Mouse (Mus musculus) splenic B cell, adult 2 months (primary cell): ENCODE data around the gene Fbxo42.

ENCODE experiments used
- DNase-seq: peaks from one replicate; pipeline ENCODE4 v3.0.0-alpha.2; 2011; ENCODE audit warnings: low read depth, low spot score
- H3K27me3 ChIP-seq: 2 replicates; pipeline ENCODE4 v1.6.1; 2012; ENCODE audit warnings: mild to moderate bottlenecking, low read length, moderate library complexity, mixed read lengths; ENCODE audit not compliant: control insufficient read depth, poor library complexity, insufficient read depth, severe bottlenecking
- H3K36me3 ChIP-seq: 2 replicates; pipeline ENCODE4 v1.6.1; 2012; ENCODE audit warnings: mild to moderate bottlenecking, low read length, moderate library complexity, mixed read lengths; ENCODE audit not compliant: control insufficient read depth, poor library complexity, insufficient read depth, severe bottlenecking

The Fbxo42 gene

DNA sequence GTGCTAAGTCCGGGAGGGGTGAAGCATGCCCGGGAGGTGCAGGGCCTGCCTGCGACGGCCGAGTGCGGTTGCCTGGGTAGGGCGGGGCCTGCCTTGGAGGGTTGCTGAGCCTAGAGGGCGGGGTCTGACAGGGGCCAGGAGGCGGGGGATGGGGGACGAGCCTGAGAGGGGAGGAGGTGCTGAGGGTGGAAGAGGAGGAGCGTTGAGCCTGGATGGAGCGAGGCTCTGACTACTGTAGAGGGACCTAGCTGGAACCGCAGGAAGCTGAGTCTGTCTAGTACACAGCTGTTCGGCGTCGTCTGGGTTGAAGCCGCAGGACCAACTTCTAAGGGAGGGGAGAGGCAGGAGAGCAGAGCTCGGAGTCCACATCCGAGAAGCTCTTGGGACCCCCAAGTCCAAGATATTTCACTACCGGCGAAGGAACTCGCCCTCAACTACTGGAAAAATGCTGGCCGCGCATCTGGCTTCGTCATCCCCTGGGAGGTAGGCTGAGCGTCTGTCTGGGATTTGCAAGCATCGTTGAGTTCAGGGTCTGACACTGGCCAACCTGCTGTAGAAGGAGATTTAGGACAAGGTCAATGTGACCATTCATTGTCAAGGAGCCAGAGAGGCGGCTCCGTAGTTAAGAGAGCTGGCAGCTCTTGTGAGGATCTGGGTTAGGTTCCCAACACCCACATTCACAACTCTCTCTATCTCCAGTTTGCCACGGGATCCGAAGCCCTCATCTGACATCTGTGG is 91.8 kb downstream of the Fbxo42 start, which contains the start of gene Arhgef19:
Gene Arhgef19, plus strand, starts transcription at position 112 of the 738 bp plus-strand sequence.
- Histone ChIP-seq H3K36me3 (no peaks in the 10 kb centered on the region), H3K27me3 (peaks cover 8% of the 10 kb centered on the region)
- DNase-seq = peak; percentile 82

DNA sequence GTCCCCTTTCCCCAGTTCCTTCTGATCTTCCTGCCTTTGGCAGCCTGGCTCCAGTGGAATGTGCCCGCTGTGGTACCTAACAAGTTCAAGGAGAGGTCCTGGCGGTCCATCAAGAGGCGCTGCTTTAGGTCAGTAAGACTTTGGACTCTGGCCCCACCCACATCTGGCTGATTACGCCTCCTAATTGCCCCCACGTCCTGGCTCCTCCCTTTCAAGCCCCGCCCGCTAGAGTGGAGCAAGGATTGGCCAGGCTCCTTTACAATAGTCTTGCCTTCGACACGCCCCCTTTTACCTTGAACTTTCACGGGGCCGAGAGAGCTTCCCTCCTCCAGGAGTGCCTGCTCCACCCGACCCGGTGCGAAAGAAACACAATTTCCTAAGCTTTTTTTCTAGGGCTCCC is 92.9 kb downstream of the Fbxo42 start:
- Histone ChIP-seq H3K27me3 (peaks cover 8% of the 10 kb centered on the region), H3K36me3 (no peaks in the 10 kb centered on the region)
- peak; percentile 31 for DNase-seq

DNA sequence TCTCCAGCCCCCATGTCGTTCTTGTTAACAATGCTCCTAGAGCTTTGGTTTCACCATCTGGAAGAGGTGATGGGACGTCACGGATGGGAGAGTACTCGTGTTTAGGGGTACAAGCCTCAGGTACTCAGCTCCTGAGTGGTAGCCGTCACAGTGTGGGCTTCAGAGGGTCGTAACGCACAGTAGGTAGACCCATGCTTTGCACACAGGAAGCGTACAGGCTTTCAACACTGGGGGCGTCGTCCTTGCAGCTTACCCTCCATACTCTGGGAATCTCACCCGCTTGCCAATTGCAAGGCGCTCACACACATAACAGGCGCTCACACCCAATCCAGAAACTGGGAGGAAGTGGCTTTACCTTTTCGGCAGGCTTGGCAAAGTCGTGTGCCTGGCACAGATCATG is 94.1 kb downstream of the Fbxo42 start:
- Histone ChIP-seq H3K27me3 (peaks cover 8% of the 10 kb centered on the region), H3K36me3 (no peaks in the 10 kb centered on the region)
- DNase-seq = no peak

DNA sequence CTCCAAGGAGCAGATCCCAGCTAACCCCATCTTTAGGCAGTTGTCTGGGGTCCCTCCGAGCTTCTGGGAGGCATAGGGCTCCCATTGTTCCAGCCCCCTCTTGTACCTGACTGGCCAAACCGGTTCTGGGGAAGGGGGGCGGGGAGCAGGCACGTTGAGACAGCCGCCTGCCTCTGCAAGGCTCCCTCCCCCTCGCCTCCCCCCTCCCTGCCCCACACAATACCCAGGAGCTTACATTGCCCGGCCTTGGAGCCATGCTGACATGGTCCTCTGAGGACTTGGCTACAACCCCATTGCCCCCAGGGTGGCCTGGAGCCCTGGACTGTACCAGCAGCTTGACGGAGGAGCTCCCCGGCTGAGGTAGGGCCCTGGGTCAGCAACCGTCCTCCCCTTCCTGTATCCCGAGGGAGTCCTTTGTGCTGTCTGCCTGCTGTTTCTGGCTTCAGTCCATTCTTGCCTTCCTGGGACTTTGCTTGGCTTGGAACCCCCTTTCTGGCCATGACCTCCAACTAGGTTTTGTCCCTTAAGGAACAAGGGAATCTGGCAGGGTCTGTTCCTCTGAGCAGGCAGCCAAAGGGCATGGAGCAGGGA is 95.0 kb downstream of the Fbxo42 start:
- H3K36me3 ChIP-seq = no peaks in the 10 kb centered on the region
- DNase-seq = no peak
- peaks cover 8% of the 10 kb centered on the region for H3K27me3 ChIP-seq

DNA sequence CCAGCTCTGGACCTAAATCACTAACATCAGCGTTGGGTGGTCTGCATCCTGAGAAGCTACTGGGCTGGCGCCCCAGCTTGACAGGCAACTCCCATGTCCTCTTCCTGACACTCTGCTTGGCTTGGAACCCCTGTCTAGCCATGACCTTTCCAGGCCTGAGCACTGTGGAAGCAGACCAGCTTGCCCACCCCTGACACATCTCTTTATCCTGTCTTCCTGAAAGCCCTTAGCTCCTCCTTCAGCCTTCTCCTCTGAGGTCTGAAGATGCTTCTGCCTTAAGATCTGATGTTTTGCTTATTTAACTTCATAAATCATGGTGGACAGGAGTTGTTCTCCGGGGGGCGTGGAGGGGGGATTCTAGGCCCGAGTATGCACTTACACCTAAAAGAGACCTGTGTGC is 95.9 kb downstream of the Fbxo42 start:
- Histone ChIP-seq H3K36me3 (no peaks in the 10 kb centered on the region), H3K27me3 (peaks cover 8% of the 10 kb centered on the region)
- DNase-seq = no peak

DNA sequence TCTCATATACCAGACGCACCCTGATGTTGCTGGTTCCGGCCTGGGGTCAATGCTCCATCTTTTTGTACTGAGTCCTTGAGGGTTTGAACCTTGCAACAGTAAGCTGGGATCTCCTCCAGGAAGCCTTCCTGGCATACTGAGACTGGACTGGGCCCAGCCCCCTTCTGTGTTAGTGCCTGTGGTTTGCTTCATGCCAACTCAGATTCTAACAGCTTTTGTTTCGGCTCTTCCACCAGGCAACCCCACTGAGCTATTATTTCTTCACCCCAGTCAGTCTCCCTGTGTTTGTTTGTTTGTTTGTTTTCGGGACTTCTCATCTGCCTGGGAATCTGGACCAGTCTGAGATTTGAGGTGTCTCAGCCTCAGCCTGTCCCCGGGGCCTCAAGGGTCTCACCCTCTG is 96.7 kb downstream of the Fbxo42 start:
- Histone ChIP-seq H3K36me3 (no peaks in the 10 kb centered on the region), H3K27me3 (peaks cover 8% of the 10 kb centered on the region)
- no peak for DNase-seq

DNA sequence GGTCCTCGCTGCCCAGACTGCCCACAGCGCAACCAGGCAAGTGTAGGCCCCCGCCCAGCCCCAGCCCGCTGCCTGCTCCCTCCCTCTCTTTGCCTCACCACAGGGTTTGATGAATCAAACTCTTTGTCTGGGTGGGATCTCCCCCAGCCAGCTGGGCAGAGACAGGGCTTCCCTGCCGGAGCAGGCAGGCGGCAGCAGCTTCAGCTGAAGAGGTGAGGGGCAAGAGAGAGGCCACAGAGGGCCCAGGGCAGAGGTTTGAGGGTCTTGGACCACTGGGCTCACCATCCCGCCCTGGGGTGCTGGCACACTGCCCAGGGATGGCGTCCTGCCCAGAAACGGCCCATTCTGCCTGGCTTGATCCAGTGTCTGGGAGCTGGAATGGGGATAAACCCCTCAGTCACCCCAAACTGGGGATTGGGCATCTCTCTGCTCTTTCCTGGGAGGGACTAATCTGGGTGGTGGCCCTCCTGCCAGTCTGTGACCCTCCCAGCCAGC is 97.3 kb downstream of the Fbxo42 start:
- DNase-seq = no peak
- Histone ChIP-seq H3K27me3 (peaks cover 4% of the 10 kb centered on the region), H3K36me3 (no peaks in the 10 kb centered on the region)

DNA sequence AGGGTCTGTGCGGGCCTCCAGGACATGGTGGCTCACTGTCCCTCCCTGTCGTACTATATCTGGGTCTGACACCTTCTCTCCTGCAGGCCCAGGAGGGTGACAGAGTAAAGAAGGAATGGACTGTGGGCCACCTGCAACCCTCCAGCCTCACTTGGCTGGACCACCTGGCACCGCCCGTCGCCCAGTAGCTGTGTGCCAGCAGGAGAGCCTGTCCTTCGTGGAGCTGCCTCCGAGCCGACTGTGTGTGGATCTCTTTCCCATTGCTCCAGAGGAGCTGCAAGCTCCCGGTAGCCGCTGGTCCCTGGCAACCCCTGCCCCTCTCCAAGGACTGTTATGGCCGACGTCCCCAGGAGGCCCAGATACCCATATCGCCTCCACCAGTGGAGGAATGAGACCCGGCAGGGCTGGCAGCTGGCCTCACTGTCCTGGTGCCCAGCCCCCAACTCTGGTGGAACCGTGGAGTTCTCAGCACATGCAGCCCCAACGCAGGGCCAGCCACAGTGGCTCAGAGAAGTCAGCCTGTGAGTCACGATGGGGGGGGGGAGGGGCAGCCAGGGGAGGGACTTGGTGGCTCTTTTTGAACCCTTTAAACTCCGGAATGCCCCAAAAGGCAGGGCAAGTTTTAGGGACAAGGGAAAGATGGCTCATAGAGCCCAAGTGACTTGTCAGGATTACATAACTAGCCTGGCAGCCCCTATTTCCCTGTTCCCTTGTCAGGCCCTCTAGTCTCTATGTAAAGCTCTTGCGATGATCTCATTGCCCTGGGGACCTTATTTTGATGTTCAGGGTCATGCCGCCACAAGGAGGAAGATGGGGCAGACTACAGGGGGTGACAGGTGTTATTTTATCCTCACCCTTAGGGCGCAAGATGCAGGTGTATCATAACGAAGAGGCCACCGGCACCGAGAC is 98.6 kb downstream of the Fbxo42 start:
- DNase-seq = peak; percentile 19
- Histone ChIP-seq H3K27me3 (peaks cover 2% of the 10 kb centered on the region), H3K36me3 (no peaks in the 10 kb centered on the region)

DNA sequence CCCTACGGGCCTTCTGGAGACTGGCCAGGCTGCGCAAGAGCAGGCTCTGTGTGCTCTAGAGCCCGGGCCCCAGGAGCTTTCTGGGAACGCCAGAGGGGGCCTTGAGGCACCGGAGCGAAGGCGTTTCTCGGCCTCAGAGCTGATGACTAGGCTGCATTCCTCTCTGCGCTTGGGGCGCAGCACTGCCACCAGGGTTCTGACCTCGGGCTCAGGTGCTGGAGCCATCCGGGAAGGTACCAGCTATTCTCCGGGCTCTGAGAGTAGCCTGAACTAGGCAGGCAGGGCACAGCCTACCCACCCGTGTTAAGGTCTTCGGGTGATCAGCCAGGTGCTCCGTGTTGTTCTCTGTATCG is 99.3 kb downstream of the Fbxo42 start:
- no peaks in the 10 kb centered on the region for H3K36me3 ChIP-seq
- no peak for DNase-seq
- peaks cover 2% of the 10 kb centered on the region for H3K27me3 ChIP-seq

DNA sequence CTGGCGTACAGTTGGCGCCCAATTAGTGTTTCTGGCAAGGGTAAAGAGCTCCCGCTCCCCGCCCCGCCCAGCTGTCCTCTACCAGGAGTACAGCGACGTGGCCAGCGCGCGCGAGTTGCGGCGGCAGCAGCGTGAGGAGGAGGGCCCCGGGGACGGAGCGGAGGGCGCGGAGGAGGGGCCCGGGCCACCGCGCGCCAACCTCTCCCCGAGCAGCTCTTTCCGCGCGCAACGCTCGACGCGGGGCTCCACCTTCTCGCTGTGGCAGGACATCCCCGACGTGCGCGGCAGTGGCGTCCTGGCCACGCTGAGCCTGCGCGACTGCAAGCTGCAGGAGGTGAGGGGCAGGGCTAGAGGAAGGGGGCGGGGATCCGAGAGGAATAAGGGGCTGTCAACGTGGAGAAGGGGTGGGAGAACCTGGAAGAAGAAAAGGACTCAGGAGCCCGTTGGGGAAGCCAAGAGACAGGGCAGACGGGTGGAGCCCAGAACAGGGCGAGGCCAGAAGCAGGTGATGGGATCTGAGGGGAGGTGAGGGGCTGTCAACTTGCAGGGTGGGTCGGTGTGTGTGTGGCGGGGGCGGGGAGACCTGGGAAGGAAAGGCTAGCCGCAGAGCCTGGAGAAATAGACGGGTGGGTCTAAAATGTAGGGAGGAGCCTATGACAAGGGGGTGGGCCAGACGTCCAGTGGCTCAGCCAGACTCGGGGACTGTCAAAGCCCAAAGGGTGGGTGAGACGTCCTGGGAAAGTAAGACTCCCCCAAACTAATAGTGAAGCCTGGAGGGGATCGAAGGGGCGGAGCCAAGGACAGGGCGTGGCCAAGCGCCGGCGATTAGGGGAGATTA is 100.3 kb downstream of the Fbxo42 start:
- H3K36me3 ChIP-seq = no peaks in the 10 kb centered on the region
- DNase-seq = no peak
- H3K27me3 ChIP-seq = peaks cover 2% of the 10 kb centered on the region

DNA sequence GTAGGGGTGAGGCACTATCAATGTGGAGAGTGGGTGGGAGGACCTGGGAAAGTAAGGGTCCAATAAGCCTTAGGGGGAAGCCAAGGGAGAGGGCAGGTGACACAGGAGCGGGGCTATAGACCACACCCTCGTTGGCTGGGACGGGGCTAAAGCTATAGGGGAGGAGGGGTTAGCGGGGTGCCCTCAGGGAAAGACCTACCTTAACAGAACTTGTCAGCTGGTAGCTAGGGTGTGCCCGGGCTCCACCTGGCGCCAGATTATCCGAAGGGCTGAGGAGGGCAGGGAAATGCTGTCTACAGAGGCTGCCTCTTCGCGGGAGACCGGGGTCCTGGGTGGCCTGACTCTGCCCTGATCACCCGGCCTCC is 100.9 kb downstream of the Fbxo42 start:
- Histone ChIP-seq H3K36me3 (no peaks in the 10 kb centered on the region), H3K27me3 (peaks cover 2% of the 10 kb centered on the region)
- DNase-seq = no peak

DNA sequence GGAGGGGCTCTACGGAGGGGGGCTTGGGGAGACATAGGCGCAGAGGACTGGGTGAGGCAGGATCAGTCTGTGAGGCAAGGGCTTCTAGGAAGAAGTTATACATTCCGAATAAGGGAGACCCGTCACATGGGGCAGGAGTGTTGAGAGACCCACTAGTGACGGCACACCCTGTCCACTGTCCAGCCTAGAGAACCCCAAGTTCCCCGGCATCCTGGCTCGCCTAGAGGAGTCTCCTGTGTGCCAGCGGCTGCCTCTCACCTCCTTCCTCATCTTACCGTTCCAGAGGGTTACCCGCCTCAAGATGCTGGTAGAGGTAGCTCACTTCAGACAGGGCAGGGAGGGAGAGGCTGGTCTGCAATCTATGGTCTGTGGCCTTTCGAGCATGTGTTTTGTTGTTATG is 101.7 kb downstream of the Fbxo42 start:
- no peak for DNase-seq
- Histone ChIP-seq H3K27me3 (peaks cover 2% of the 10 kb centered on the region), H3K36me3 (no peaks in the 10 kb centered on the region)

DNA sequence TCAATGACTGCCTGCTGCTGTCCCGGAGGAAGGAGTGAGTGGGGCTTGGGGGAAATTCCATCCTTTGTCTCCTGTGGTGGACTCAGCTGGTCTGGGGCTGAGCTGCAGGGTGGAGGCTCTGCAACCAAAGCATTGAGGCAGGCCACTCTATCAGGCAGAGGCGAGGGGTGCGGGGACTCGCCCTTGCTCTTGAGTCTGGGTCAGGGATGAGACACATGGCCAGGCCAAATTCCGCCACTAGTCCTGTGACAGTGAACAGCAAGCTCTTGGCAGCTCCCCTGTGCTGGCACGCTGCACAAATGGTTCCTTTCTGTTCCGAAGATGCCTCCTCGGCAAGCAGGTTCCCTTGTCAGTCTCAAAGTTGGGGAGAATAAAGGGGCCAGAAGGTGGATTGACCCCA is 103.4 kb downstream of the Fbxo42 start:
- Histone ChIP-seq H3K36me3 (no peaks in the 10 kb centered on the region), H3K27me3 (no peaks in the 10 kb centered on the region; the same call in 1 of the 2 replicates)
- DNase-seq = no peak

DNA sequence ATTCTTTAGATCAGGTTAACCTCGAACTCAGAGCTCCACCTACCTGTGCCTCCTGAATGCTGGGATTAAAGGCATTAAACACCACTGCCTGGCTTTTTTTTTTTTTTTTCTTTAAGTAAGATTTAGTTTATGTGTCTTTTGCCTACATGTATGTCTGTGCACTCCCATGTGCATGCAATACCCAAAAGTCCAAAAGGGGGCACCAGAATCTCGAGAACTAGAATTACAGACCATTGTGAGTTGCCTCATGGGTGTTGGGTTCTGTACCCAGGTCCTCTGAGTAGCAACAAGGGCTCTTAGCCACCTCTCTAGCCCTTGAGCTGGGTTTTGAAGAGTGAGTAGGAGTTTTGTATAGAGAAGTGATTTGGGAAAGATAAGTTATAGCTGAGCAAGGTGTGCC is 104.9 kb downstream of the Fbxo42 start:
- Histone ChIP-seq H3K36me3 (no peaks in the 10 kb centered on the region), H3K27me3 (no peaks in the 10 kb centered on the region; the same call in 1 of the 2 replicates)
- DNase-seq = peak; percentile 27
